Mouse (Mus musculus) heart, adult 9 months (tissue): ENCODE measurements at regions not wholly inside any gene's neighbourhood (a gene's known extent, or its start where the extent isn't known, plus 50 kb on each side); places are given as distances from the start of the nearest gene placed in this dataset.

Source experiments
- DNase-seq, 2 experiments: peaks; one replicate each; pipeline ENCODE4 v3.0.0; 2022; ENCODE audit warnings: low spot score in 2 of 2

- no peak for DNase-seq
Measured at GRCm38 (mm10) chr2:74199550-74199949, 288.4 kb upstream of the Atp5g3 start.

GRCm38 (mm10) chr2:74187963-74188790, 277.1 kb upstream of the Atp5g3 start:
- DNase-seq: no peak

DNA sequence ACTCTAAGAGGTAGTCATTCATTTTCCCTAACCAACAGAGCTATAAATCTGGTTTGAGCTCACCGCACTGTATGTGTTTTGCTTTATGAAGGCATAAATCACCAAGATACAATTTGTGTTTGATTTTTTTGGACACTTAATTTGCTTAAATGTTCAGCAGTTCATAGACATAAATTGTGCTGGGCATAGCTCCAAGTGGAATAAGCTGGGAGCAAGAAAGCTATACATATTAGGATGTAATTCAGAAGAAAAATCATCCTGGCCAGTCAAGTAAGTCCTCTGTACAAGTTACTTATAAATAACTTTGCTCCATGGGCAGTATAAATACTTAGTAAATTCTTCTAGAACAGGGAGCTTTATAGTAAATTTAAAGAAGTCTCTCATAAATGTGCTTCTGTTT, 267.0 kb upstream of the Atp5g3 start:
- no peak for DNase-seq

DNA sequence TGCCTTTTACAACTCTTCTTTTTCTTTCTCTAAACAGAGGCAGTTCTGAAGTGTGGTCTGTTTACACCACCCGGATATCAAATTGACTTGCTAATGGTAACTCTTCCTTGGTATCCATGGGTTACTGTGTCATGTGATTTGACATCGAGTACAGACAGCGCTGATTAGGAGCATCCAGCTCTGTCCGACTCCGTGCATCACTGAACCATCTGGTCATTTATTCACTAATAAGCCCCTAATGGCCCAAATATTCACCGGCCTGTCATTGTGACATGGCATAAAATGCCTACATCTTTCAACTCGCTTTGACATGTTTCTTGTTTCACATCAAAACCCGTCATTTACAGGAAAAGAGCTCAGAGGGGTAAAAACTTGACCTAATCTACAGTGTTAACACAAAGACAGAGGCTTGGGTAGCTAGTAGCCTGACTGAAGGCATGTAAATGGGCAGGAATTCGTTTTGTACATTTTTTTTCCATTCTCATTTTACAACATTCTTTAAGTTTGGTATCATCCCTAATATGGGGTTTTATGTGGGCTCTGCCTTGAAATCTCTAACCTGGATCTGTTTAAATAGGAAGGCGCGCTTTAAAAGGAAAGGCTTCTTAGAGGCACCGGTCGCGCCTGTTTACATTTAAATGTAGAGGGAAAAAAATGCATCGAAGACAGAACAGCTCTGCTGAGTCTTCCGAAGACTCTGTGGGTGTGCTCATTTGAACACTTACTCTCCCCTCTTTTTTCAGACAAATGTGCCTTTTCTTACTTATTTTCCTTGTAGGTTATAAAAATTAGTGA, 257.8 kb upstream of the Atp5g3 start:
- DNase-seq: no peak

GRCm38 (mm10) chr2:74168307-74168706, 257.2 kb upstream of the Atp5g3 start:
- no peak for DNase-seq

GRCm38 (mm10) chr2:74154062-74154461, 242.9 kb upstream of the Atp5g3 start:
- no peak for DNase-seq

- peak; percentile 2 to 4 for DNase-seq
Measured at GRCm38 (mm10) chr2:74153247-74153850, 242.2 kb upstream of the Atp5g3 start.

DNA sequence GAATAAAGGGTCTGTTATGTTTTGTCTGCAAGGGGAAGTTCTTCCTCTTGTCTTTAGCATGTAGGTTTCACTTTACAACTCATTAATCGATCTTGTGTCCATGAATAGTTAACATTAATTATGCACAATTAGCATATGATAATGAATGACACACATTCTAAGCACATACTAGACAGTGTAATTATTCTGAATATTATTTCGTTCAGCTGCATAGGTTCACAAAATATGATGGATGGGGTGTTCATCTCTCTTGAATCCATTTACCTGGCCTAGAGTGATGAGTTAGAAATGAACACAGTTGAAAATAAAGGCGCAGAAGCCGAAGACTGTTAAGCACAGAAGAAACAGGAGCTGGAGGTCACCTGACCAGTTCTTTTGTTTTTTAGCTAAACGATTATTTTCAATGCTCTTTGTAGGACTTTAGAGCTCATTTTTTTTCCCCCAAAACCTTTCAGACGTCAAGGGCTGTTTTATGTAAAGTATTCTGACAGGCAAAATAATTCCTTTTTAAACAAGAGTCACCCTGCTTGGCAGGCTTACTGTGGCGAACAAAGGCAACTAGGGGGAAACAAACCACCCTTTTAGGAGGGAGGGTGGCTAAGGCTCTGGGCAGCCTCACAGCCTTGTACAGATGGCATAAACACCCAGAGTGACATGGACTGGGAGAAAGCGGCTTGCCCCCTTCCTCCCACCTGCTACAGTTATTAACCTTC, 241.6 kb upstream of the Atp5g3 start:
- DNase-seq: no peak

GRCm38 (mm10) chr2:74147193-74147592, 236.1 kb upstream of the Atp5g3 start:
- DNase-seq: no peak

DNA sequence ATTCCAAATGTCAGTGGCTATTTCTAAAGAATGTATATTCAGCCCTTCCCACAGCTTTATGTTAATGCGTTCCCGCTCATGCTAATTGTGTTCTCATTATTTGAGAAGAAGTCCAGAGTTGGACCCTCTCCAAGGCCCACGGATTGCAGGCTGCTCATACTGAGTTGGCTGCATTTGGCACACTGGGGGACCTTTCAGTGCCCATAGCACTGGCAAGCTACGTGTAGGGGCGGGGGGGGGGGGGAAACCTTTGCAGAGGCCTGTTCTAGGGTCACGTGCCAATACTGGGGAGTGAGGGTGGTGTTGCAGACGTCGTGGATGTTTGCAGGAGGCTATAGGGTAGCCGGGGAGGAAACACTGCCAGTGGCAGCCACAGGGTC, 225.5 kb upstream of the Atp5g3 start:
- DNase-seq: no peak

- DNase-seq: no peak
Measured at GRCm38 (mm10) chr2:74135963-74136623, 225.0 kb upstream of the Atp5g3 start.

GRCm38 (mm10) chr2:74130141-74130588, 219.0 kb upstream of the Atp5g3 start:
- no peak for DNase-seq

GRCm38 (mm10) chr2:74128782-74129538, 217.8 kb upstream of the Atp5g3 start:
- DNase-seq: no peak

DNA sequence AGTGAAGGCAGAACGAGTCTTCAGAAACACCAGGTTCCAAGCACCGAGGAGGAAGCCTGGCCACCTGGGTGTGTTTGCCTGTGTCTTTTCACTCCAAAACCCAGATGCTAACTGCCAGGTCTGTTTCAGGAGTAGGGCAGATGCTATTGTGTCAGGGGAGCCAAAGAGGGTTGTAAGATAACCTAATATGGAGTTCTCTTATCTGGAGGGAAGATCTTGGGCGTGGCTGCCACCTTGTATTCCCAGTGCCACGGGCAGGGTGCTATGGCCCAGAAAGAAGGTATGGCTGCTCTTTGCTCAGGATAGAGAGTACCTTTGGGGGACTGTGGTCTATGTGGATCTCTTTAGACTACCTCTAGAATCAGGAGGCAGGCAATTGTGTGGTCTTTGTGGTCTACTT, 216.0 kb upstream of the Atp5g3 start:
- DNase-seq: no peak

DNA sequence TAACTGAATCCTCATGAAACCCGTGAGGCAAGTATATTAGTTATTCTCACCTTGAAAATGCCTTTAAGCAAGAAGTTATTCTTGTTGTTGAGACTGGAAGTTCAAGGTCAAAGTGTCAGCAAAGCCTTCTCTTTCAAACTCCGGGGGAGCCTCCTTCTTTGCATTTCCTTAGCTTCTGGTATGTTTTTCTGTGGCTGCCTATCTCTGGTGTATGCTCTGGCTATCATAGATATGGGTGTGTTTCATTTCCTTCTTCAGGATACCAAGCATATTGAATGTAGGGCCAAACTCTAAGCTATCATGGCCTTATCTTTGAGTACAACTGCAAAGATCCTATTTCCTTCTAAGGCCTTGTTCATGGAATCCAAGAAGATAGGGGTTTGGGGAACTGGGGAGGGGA, 213.1 kb upstream of the Atp5g3 start:
- no peak for DNase-seq

- DNase-seq: no peak
Measured at GRCm38 (mm10) chr2:74123360-74124074, 212.4 kb upstream of the Atp5g3 start.

DNA sequence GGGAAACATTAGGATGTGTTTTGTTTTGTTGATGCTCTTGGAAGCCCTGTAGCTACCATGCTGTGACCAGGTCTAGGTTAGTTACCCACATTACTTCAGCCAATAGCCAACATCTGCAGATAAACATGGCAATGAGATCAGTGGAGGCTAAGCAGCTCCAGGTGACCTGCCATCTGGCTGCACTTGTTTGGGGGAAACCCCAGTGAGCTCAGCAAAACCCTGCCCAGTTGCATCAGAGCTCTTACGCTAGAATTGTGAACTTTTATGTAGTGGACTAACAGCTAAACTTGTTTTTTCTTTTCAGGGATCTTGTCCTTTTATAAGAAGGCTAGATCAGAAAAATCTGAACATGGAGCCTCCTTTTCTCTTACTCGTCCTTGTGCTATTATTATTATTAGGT, 211.8 kb upstream of the Atp5g3 start:
- no peak for DNase-seq

DNA sequence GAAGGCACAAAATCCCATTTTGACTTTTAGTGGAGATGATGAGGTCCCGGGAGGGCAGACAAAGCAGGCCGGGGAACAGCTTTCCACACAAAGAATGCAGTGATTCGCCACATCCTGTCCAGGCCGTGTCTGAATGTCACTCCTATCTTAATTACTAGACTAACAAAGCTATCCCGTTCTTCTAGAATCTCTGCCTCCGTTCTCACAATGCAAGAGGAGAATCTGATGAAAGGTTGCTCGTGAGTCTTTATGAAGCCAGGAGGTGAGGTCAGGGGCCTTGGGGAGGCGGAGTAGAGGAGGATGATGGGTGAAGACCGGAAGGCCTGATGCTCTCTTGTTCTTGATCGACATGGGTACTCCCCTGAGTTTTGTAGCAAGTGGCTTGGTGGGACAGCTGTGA, 208.9 kb upstream of the Atp5g3 start:
- no peak for DNase-seq

- no peak for DNase-seq
Measured at GRCm38 (mm10) chr2:74119167-74119937, 208.2 kb upstream of the Atp5g3 start.
